ENCODE assay signal across 10 mouse cellular contexts in the genomic region with DNA sequence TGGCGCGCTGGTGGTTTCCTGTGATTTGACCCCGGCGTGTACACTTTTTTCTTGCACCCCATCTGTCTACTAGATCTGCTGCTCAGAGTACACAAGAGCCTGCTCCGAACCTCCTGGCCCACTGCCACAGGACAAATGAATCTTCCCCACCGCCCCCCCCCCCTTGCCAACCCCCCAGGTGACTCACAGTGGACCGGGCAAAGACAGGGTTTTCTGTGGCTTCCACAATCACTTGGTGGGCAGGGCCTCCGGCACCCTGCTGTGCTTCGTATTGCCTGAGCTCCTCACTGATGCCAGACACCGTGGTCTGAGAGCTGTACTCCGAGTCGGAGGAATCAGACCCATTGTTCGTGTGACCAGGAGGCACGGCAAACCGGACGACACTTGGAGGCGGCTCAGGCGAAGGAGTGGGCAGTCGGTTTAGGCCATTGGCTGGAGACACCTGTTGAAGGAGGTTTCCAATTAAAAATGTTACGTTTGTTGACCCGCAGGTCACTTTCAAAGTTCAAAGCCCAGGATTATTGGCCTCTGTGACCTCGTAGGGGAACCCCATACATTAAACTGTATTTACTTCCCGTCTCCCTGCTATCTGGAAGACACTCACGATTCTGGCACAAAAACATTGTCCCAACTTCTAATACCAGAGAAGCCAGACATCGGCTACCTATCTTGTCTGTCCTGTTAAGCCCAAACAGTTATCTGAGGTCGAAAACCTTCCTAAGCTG. TPM values are rescaled to one million over a fixed set of nuclear protein-coding genes. Genes with fewer than 3 reads are reported as not detected.
A peak's percentile ranks its signal among the peaks of the same experiment; 100 is the strongest.
DNase-seq lines count a peak whose midpoint lies in the region; ATAC-seq lines count a peak whose summit lies in the region.
"Had no signal": no experiment of that assay in that cellular context is flagged by ENCODE, and none has a peak within 500 bp of the region (broad histone marks: within the 10 kb centered on the region; RNA-seq: fewer than 3 reads in every experiment).

No protein-coding gene starts in this region.

- no peak overlapping the region for H3K4me3 ChIP-seq in neural tube, embryonic 12.5 days

- no peak overlapping the region for H3K4me2 ChIP-seq in neural tube, embryonic 12.5 days (replicated peaks)

- H3K4me1 ChIP-seq in neural tube, embryonic 12.5 days: peaks cover 45% of the 10 kb centered on the region

- peak; percentile 33 for DNase-seq in kidney, postnatal 10 days
- no peak for DNase-seq in kidney, postnatal 25 days
- DNase-seq in ZHBTc4 (ENCODE audit: low read depth, low spot score): peak; percentile 81
- peak; percentile 28 to 43 for DNase-seq in cerebellum, postnatal 36 days
- DNase-seq in right cerebral cortex, postnatal 14 days: no peak
- DNase-seq in ovary, postnatal 36 days (ENCODE audit: low spot score): no peak
- DNase-seq: heart, postnatal 36 days; layer of hippocampus, adult 9-11 months; thymus, postnatal 36 days had no signal

- ATAC-seq in neural tube, embryonic 12.5 days (ENCODE audit: low FRiP score, low read depth): peak; percentile 5; the same call in 1 of the 2 replicates

- WGBS in neural tube, embryonic 12.5 days: 51% methylated on average over 26 of the region's 26 CpGs

- no peaks in the 10 kb centered on the region for H3K9me3 ChIP-seq in neural tube, embryonic 12.5 days

- H3K27ac ChIP-seq in neural tube, embryonic 12.5 days: no peak overlapping the region

- no peaks in the 10 kb centered on the region for H3K27me3 ChIP-seq in neural tube, embryonic 12.5 days (replicated peaks)

- no peak overlapping the region for H3K9ac ChIP-seq in neural tube, embryonic 12.5 days

- peaks cover 78% of the 10 kb centered on the region for H3K36me3 ChIP-seq in neural tube, embryonic 12.5 days

RNA-seq across cellular contexts. Expression of gene Fancc, which starts 16.5 kb away (rescaled TPM):
- 22.7 and 24.0 TPM in 2 replicates for polyA plus RNA-seq in neural tube, embryonic 12.5 days (2016; fragmentation: Nextera tagmentation; extraction: Ambion mirVana)

RNA-seq across cellular contexts. Expression of gene Ptch1, which starts 59.9 kb away (rescaled TPM):
- 22.6 and 23.9 TPM in 2 replicates for polyA plus RNA-seq in neural tube, embryonic 12.5 days (2016; fragmentation: Nextera tagmentation; extraction: Ambion mirVana)

Comparison
In these comparisons a context has a peak if more than half of its experiments do, and no peak if none do; other contexts are left out.
1. DNase-seq: peak in kidney, postnatal 10 days (single experiment), ZHBTc4 (single experiment) and cerebellum, postnatal 36 days (2 of 2); none in kidney, postnatal 25 days (0 of 2), right cerebral cortex, postnatal 14 days (single experiment) and ovary, postnatal 36 days (single experiment).